Mouse (Mus musculus) cortical plate, adult 2 months (tissue): ENCODE measurements around the gene Exoc3l.

Experiments
- CTCF ChIP-seq: fragments of 200-500 bp; IDR thresholded peaks from 2 replicates; pipeline ENCODE4 v1.5.1; 2011; ENCODE audit warnings: mild to moderate bottlenecking, control low read depth, low read length; ENCODE audit not compliant: insufficient read depth; ENCODE audit errors: extremely low read depth
- POLR2A ChIP-seq: fragments of 200-500 bp; IDR thresholded peaks from 2 replicates; pipeline ENCODE4 v1.6.1; 2011; ENCODE audit warnings: mild to moderate bottlenecking, low read length, control low read depth; ENCODE audit not compliant: insufficient read depth; ENCODE audit errors: extremely low read depth

- TF ChIP-seq CTCF (no peak), POLR2A (no peak)
These were observed 34.4 kb downstream of the Exoc3l start for GRCm38 (mm10) chr8:105261326-105261980.
